Mouse (Mus musculus) midbrain, embryonic 10.5 days (tissue): ENCODE results near the gene Eci2. TPM values are rescaled to one million over a fixed set of nuclear protein-coding genes. Genes with fewer than 3 reads are reported as not detected.

ENCODE experiments used
- DNase-seq: peaks from one replicate; pipeline ENCODE4 v3.0.0-alpha.2; 2017; ENCODE audit warnings: low spot score
- H3K27ac ChIP-seq: fragments of 300-500 bp; sonication (generic); replicated peaks from 2 replicates; pipeline ENCODE4 v1.5.1; 2016; ENCODE audit warnings: mild to moderate bottlenecking
- H3K27me3 ChIP-seq: fragments of 300-500 bp; sonication (generic); 2 replicates; pipeline ENCODE4 v1.6.1; 2016; ENCODE audit warnings: low read depth, mild to moderate bottlenecking; ENCODE audit not compliant: poor library complexity, severe bottlenecking
- H3K36me3 ChIP-seq: fragments of 300-500 bp; sonication (generic); 2 replicates; pipeline ENCODE4 v1.6.1; 2016; ENCODE audit warnings: mild to moderate bottlenecking, moderate library complexity
- H3K4me1 ChIP-seq: fragments of 300-500 bp; sonication (generic); 2 replicates; pipeline ENCODE4 v1.6.1; 2016
- H3K4me3 ChIP-seq: fragments of 300-500 bp; sonication (generic); 2 replicates; pipeline ENCODE4 v1.5.1; 2016; ENCODE audit warnings: mild to moderate bottlenecking, moderate library complexity
- H3K9me3 ChIP-seq: fragments of 300-500 bp; sonication (generic); replicated peaks from 2 replicates; pipeline ENCODE4 v1.6.1; 2016; ENCODE audit warnings: mild to moderate bottlenecking
- WGBS: fragments of 180-500 bp; shearing (Covaris S2); methylation state at CpG from one replicate; pipeline ENCODE4 v1.1.7; 2016; 5-methylcytosine and 5-hydroxymethylcytosine counted together
- polyA plus RNA-seq: library from polyadenylated mRNA; unstranded; fragments of >200 nt; fragmentation: Nextera tagmentation; extraction: Ambion mirVana; gene quantifications from 2 replicates; pipeline ENCODE4 v1.2.1, GENCODE M21; 2016

Gene Eci2
- polyA plus RNA-seq, 1 experiment from 2014 or later, result 91.8 TPM

GRCm38 (mm10) chr13:34934931-34935644 lies 91.8 kb downstream of the Eci2 start:
- DNase-seq, result no peak
- H3K27me3 ChIP-seq, result no peaks in the 10 kb centered on the region
- no peaks in the 10 kb centered on the region for H3K9me3 ChIP-seq
- H3K4me3 ChIP-seq, result no peak overlapping the region
- H3K36me3 ChIP-seq, result no peaks in the 10 kb centered on the region
- H3K27ac ChIP-seq, result no peak overlapping the region
- no peaks in the 10 kb centered on the region for H3K4me1 ChIP-seq
- 88% methylated on average over 10 of the region's 10 CpGs for WGBS

Other genes with a start within 250 kb of the Eci2 start
- 77.1 and 77.2 TPM in 2 replicates for gene Prpf4b, start 151.8 kb downstream of the Eci2 start, polyA plus RNA-seq
- 0.62 and 0.95 TPM in 2 replicates for gene Fam217a, start 102.8 kb downstream of the Eci2 start, polyA plus RNA-seq
- not detected in 2 replicates for gene 4933417A18Rik, start 102.7 kb downstream of the Eci2 start, polyA plus RNA-seq
- gene Eci3, start 63.3 kb downstream of the Eci2 start, polyA plus RNA-seq, result 0.32 and 0.68 TPM in 2 replicates